Mouse (Mus musculus) retina, postnatal 7 days (tissue): Measurements from ENCODE around the gene Hyal1.

Experiments used
- DNase-seq: peaks from one replicate; pipeline ENCODE4 v3.0.0-alpha.2; 2012; ENCODE audit warnings: low read depth, low spot score

Gene Hyal1

GRCm38 (mm10) chr9:107594281-107595062 is 17.7 kb downstream of the Hyal1 start:
- DNase-seq = no peak

DNA sequence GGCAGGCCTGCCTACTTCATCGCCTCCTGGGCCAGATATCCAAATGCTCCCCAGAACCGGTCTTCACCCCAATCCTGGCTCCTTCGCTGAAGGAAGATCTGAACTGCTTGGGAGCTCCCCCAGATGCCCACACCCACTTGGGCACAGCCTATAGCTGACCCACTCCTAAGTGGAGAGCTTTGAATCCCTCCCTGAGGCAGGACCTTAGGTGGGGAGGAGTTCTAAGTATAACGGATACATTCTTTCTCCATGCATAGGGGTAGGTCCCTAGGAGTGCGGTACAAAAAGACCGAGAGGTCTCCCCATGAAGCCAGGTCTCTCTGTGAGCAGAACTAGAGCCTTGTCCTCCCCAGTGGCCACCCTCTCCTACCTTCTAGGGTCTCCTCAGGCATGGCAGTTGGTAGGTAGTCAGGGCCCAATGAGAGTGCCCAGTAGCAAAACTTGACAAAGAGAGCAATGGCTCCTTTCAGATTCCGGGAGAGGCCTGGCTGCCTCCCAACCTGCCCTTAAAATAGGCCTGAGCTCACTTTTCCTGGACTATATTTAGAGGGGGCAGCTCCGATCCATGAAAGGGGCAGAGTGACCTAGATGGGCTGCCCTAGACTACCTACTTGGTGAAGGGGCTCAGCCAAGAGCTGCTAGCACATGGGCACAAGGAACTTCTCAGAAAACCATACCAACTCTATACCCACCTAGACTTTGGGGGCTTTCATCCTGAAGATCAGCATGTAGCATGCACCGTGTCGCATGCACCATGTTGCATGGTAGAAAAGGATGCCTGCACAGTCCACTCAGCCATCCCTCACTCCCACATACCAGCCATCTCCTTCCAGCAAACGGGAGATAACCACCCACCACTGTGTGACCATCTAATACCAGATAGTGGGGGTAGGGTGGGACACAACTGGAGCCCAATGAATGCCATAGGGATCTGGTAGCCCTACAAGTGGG is 20.2 kb downstream of the Hyal1 start:
- no peak for DNase-seq

GRCm38 (mm10) chr9:107598385-107598784 is 21.7 kb downstream of the Hyal1 start:
- no peak for DNase-seq

DNA sequence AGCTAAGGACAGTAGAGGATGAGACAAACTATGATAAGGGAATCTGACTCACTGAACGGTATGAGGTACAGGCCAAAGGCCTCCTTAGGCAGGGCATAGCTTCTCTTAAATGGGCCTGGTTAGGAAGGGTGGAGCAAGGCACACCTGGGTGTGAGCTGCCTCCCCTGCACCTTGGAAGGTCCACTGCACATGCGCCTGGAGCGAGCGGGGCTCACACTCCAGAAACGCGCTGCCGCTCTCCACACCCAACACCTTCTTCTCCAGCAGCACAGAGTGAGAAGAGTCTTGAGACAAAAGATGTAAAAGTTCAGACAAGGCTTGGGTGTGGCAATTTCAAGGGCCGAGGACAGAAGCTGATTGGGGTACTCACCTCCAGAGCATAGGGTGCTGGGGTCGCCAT is 22.7 kb downstream of the Hyal1 start:
- no peak for DNase-seq

DNA sequence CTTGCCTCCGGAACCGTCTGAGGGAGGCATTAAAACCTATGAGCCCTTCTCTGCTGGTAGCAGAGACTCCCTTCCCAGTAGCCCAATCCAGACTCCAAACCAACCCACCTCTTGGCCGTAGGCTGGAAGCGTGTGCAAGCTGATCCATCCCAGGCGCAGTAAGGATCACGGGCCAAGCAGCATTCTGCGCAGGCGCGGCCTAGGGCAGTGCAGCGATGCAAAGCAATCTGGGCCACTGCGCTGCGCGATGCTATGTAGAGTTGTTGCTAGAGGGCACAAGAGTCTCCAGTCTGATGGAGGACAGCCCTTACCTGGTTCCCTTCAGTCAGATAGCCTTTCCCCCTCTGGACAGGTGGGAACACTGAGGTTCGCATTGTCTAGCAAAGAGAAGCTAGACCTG is 23.1 kb downstream of the Hyal1 start:
- no peak for DNase-seq

- no peak for DNase-seq
Measured at GRCm38 (mm10) chr9:107600745-107601144, 24.0 kb downstream of the Hyal1 start.

- DNase-seq = no peak
Measured at GRCm38 (mm10) chr9:107601275-107601674, 24.5 kb downstream of the Hyal1 start.

GRCm38 (mm10) chr9:107602068-107602648 is 25.4 kb downstream of the Hyal1 start:
- DNase-seq = peak; percentile 81

DNA sequence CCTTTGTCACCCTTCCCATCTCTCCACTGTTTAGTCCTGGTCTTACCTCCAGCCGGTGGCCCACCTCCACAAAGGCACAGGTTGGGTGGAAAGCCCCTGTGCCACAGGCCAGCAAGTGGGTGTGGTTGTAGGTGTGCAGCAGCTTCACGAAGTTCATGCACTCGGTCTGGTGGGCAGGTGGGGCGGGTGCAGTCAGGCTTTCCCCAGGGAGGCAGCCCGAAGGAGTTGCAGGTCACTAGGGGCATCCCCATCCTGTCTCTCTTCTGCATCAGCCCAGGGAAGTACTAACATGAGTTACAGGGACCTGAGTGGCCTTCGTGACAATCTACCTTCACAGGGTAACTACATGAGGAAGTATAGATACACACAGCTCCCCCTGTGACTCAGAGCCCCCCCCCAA is 26.5 kb downstream of the Hyal1 start:
- DNase-seq = no peak

DNA sequence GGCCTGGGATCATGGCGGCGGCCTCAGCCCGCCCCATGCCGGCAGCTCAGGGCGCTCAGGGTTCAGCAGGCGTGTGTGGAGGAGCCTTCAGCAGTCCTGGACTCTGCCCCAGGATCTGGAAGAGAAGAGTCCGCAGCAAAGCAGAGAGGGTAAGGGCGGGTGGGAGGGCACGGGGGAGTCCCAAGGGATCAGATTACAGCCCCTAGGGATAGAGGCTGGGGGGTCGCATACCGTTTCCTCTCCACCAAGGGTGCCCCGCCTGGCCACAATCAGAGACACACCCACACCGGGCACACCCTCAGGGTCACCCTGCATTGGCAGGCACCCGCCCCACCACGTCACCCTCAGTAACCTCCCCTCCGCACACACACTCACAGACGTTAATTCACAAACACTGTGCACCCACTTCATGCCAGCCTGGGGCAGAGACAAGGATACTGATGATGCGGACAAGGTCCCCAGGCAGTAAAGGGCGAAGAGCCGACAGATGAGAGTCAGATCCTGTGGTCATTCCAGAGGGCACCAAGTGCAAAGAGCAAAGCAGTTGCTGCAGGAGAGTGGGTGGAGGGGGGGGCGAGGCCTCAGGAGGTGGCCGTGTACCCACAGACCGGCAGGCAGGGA is 28.4 kb downstream of the Hyal1 start:
- DNase-seq = no peak

- DNase-seq = no peak
Measured at GRCm38 (mm10) chr9:107606591-107606990, 29.9 kb downstream of the Hyal1 start.

- no peak for DNase-seq
Measured at GRCm38 (mm10) chr9:107607036-107607435, 30.3 kb downstream of the Hyal1 start.

DNA sequence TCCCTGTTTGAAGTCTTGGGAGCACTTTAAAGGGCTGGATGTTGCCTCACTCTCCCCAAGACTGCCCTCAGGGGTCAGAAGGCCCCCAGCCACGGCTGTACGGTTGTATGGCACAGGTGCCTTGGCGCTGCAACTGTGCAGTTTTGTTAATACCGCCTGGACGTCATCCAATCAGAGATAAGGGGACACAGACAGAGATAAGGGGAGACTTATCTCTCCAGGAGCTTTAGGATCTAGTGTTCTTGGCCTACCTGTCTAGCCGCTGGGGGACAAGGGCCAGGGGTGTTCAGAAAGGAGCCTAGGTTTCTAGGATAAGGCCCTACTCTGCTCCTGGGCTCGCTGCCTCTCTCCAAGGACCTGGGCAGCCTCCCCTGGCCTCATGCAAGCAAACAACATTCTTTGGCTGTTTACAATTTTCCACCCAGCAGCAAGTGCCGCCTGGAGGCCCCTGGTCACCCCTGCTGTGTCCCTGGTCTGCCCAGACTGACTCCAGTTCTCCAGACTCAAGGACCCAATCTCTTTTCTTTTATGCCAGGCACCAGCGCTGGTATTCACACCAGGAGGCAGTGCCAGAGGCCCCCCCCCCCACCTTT is 31.0 kb downstream of the Hyal1 start:
- no peak for DNase-seq

DNA sequence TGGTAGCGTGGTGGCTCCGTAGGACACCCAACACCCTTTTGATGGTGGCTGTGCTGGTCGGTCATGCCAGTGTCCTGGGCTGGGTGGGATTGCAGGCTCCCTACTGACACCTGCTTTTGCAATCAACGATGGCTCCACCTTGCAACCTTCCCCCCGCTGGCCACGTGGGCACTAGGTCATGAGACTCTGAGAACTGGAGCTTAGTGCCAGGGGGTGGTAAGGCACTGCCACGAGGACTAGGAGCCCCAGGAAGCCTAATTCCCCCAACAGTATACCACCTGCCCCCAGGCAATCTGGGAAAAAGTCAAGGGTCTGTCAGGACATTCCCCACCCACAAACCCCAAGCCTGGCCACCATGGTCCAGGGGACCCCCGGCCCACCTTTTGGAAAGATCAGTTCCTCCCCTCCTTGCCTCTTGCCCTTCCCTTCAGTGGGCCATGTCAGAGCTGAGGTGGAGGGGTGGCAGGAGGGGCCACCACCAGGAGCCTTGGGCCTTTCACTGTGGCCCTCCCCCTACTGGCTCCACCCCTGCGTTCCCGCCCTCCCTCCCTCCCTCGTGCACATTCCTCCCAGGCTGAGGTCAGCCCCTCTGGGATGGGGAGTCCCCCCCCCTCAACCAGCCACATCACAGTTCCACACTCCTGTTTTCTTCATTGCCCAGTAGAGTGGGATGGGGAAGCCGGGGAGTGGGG is 32.2 kb downstream of the Hyal1 start, which contains the start of gene Sema3b:
TSS of gene Sema3b (minus strand) at position 489 of the 692 bp plus-strand sequence.
- no peak for DNase-seq

DNA sequence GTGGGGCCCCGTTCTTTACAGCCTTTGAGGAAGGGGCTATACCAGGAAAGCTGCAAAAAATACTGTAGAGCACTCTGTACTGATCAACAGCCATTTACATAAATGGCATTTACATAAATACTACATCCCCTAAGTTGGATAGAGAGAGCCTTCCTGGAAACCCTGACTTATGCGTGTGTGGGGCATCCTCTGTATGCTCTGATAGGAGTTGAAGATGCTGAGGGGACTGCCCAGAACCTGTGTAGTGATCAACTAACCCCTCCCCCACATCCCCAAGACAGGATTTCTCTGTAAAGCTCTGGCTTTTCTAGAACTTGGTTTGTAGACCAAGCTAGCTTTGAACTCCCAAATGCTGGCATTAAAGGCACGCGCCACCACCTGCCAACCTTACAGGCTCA is 32.7 kb downstream of the Hyal1 start:
- no peak for DNase-seq

- DNase-seq = no peak
Measured at GRCm38 (mm10) chr9:107611456-107612190, 34.9 kb downstream of the Hyal1 start.

GRCm38 (mm10) chr9:107612191-107612944 is 35.6 kb downstream of the Hyal1 start:
- DNase-seq = peak; percentile 96

DNA sequence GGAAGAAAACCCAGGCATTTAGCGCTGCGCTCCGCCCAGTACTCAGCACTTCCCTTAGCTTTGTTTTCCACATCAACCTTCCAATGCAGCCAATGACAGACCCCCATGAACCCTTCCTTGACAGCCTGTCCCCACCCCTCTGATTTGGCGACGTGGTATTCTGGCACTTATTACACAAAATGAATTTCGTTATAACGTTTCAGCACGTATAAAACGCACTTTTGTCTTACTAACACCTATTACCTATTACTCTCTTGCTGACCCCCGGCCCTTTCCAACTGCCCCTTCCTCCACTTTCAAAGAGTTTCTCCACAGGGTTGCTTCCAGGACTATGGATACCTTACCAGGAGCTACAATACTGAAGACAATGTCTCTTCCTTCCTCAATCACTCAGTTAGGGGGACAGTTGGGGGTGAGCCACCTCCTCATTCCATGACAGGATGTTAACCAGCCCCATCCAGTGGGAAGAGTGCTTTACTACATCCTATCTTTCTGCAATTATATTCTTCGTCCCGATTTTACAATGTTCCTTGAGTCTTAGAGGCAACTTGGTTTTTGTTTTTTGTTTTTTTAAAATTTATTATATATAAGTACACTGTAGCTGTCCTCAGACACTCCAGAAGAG is 36.3 kb downstream of the Hyal1 start:
- DNase-seq = no peak

GRCm38 (mm10) chr9:107615035-107615434 is 38.3 kb downstream of the Hyal1 start:
- no peak for DNase-seq
